Mouse (Mus musculus) embryo, embryonic 11.5 days (tissue): ENCODE data around the gene Rabif.
"Not testable (repeated sequence)": the region's sequence is repeated elsewhere in the genome, so short reads cannot be mapped to it uniquely, and the experiment has no call there.

Source experiments
- DNase-seq: peaks from one replicate; pipeline ENCODE4 v3.0.0-alpha.2; 2012; ENCODE audit warnings: low read depth, low spot score

Rabif gene

DNA sequence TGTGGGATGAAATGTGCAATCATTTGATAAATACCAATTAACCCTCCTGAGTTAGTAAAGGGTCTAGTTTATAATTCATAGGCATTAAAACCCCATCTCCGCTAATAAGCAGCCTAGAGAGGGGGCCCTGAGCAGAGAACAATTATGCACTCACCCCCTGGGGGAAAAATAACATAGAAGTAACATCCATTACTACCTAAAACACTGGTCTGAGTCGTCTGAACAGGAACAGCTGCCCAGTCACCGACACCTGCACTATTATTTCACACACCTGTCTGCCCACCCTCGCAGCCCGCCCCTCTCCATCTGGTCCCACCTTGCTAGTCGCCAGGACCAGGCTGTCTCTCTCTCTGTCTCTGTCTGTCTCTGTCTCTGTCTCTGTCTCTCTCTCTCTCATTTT is 18.1 kb downstream of the Rabif start:
- no peak for DNase-seq

GRCm38 (mm10) chr1:134513312-134513860 is 18.9 kb downstream of the Rabif start:
- no peak for DNase-seq

- no peak for DNase-seq
Measured at GRCm38 (mm10) chr1:134513876-134514590, 19.6 kb downstream of the Rabif start.

DNA sequence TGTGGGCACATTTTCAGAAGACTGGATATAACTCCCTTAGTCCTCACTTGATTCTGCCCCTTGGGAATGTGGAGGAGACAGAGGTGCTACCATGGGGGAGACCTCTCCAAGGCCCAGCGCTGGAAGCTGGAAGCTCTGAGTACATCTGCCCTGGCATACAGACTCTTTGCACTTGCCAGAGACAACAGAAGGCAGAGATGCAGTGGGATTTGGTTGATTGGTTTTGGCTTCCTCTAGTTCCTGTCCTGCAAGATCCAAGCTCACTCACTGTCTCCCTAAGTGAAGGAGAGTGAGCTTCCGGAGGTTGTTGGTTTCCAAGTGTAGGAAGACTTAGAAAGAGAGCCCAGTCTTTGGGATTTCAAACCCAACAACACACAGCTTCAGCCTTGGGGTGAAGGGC is 21.4 kb downstream of the Rabif start:
- DNase-seq, result no peak

GRCm38 (mm10) chr1:134516491-134517198 is 22.2 kb downstream of the Rabif start:
- peak; percentile 61 for DNase-seq

GRCm38 (mm10) chr1:134517841-134518240 is 23.4 kb downstream of the Rabif start:
- DNase-seq, result not testable (repeated sequence)

DNA sequence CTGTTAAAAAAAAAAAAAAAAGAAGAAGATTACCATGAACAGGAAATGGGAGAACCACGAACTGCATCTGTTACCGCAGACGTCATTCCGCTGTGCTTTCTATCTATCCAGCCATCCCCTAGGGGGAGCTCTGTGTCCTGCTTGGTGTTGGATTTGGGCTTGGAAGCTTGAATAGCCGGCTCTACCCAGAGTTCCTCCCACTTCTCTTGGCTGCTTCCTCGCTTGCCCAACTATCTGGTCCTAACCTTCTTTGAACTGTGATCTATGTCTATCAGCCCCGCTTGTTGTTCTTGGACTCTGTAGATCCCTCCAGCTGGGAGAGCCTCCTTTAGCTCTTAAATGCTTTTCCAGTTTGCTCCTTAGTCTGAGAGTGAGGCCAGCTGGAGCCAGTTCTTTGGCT is 24.2 kb downstream of the Rabif start:
- DNase-seq, result peak; percentile 71

DNA sequence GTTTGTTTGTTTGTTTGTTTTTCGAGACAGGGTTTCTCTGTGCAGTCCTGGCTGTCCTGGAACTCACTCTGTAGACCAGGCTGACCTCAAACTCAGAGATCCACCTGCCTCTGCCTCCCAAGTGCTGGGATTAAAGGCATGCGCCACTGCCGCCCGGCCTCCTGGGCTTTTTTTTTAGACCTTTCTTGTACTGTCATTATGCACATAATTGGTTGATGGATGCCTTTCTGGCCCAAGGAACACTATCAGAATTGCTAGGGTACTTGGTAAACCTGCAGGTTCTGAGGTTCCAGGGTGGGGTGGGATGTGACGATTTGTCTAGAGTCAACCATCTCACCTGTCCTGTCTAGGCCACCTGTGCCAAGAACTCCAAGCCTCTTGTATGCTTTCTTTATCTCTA is 24.8 kb downstream of the Rabif start:
- not testable (repeated sequence) for DNase-seq

GRCm38 (mm10) chr1:134520001-134520721 is 25.7 kb downstream of the Rabif start:
- no peak for DNase-seq

GRCm38 (mm10) chr1:134521163-134521562 is 26.7 kb downstream of the Rabif start:
- DNase-seq, result no peak

DNA sequence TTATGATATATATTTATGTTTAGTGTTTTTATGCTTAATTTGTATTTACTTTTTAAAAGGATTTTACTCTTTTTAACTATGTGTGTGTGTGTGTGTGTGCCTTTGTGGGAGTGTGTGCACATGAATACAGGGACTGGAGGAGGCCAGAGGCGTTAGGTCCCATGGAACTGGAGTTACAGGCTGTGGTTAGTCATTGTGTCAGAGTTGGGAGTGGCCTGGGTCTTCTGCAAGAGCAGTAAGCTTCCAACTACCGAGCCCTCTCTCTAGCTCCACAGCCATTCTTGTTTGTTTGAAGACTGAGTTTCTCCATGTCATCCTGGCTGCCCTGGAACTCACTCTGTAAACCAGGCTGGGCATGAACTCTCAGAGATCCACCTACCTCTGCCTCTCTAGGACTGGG is 27.9 kb downstream of the Rabif start:
- DNase-seq, result no peak

- no peak for DNase-seq
Measured at GRCm38 (mm10) chr1:134524424-134524823, 30.0 kb downstream of the Rabif start.

GRCm38 (mm10) chr1:134525015-134525414 is 30.6 kb downstream of the Rabif start:
- DNase-seq, result no peak

GRCm38 (mm10) chr1:134526752-134527151 is 32.3 kb downstream of the Rabif start:
- DNase-seq, result no peak

DNA sequence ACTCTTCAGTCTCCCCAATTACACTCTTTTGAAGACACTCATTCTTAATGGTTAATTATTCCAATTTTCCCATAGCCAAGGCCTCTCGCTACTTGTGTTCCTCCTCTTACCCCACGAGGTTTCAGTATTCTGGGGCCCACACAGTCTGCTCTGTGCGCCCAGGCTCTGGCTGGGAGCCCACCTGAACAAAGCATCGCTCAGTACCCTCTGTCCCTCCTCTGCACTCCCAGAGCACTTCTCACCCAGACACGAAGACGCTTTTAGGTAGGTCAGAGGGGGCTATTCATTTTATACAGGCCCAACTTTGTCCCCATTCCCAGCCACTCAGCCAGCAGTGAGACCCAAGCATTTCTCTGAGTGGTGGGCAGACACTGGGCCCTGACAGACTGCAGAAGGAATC is 36.2 kb downstream of the Rabif start:
- DNase-seq, result no peak

DNA sequence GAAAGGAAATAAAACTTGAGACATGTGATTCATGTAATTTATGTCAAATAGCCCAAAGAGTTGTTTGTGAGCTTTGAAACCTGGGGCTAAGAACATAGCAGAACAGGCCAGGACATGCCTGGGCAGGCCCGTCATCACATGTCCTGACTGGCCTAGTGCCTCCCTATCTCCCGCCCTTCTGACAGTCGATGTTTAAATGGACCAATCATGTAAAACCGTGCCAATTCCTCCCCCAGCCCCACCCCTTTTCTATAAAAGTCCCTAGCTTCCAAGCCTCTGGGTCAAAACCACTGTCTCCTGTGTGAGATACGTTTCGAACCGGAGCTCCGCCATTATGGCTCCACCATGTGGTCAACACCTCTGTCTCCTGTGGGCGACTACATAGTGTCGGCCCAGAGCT is 39.3 kb downstream of the Rabif start:
- DNase-seq, result not testable (repeated sequence)

GRCm38 (mm10) chr1:134535054-134535453 is 40.6 kb downstream of the Rabif start:
- no peak for DNase-seq

- DNase-seq, result no peak
Measured at GRCm38 (mm10) chr1:134535513-134535912, 41.1 kb downstream of the Rabif start.

DNA sequence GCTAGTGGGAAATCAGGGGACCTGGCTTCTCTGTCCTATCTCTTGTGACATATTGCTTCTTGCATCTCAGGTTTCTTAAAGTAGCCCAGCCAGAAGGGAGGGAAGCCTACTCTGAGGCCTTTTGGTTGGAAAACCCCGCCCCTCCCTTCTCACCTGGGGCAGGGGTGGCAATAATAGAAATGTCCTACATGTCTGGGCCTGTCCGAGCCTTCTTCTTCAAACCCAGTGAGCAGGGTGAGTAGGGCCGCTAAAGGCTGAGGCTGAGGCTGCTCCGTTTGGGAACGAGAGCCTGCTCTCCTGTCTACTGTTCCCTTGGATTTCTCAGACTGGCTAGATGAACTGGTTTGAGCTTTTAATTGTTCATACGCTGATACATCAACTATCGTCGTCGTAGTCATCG is 46.2 kb downstream of the Rabif start:
- no peak for DNase-seq

DNA sequence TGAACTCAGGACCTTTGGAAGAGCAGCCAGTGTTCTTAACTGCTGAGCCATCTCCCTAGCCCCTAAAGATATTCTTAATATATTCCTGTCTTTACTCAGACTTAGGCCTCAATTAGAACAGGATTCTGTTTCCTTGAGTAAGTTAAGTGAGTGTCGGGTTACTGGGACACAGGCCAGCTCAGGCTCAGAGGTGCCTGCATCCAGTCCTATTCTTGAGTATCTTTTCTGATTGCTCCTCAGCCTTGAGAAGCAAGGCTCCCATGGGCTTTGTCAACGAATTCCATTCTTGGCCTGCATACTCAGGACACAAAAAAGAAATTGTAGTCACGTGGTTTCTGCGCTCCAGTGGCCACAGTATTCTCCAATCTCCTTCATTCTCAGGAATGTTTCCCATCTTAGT is 53.8 kb downstream of the Rabif start:
- DNase-seq, result no peak

DNA sequence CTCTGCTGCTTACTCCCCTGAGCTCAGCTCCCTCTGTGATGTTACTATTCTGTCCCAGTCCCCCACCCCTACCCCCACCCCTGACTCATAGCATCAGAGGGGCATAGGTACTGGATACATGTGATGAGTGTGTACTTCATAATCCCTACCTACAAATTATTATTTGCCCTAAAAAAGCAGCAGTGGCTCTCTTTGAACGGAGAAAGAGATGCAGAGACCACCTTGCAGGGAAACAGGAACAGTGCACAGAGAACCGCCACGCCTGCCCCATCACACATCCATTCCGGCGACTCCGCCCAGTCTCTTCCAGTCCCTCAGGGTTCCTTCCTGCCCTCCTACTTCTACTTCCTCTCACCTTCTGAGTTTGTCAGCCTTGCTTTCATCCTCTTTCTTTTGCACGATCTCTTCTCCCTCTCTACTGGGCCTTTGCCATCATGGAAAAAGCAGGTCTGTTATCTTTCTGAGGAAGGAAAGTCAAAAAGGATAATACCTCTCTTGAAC is 55.2 kb downstream of the Rabif start, which contains the start of gene Mgat4e:
TSS of gene Mgat4e (minus strand) at position 51 of the 501 bp plus-strand sequence.
- DNase-seq, result no peak

- DNase-seq, result no peak
Measured at GRCm38 (mm10) chr1:134551869-134552268, 57.4 kb downstream of the Rabif start.
